Mouse (Mus musculus) liver, postnatal 0 days (tissue): ENCODE measurements around the gene Emilin1. TPM values are rescaled to one million over a fixed set of nuclear protein-coding genes. Genes with fewer than 3 reads are reported as not detected.
A peak's percentile ranks its signal among the peaks of the same experiment; 100 is the strongest.

Source experiments
- ATAC-seq: fragments of 200-750 bp; cut with Nextera tagmentation; 2 replicates; pipeline ENCODE4 v1.8.0; 2017; ENCODE audit warnings: mild to moderate bottlenecking, moderate library complexity
- DNase-seq: peaks from one replicate; pipeline ENCODE4 v3.0.0-alpha.2; 2016
- H3K27ac ChIP-seq: fragments of 300-500 bp; sonication (generic); 2 replicates; pipeline ENCODE4 v1.5.1; 2014; ENCODE audit warnings: antibody characterized with exemption, moderate library complexity, mild to moderate bottlenecking, low read depth
- H3K27me3 ChIP-seq: fragments of 300-500 bp; sonication (generic); 2 replicates; pipeline ENCODE4 v1.6.1; 2014; ENCODE audit warnings: low read length, control low read depth, mixed read lengths; ENCODE audit not compliant: insufficient read depth
- H3K36me3 ChIP-seq: fragments of 300-500 bp; sonication (generic); replicated peaks from 2 replicates; pipeline ENCODE4 v1.6.1; 2014; ENCODE audit warnings: mild to moderate bottlenecking, control low read depth, low read length, moderate library complexity, mixed read lengths; ENCODE audit not compliant: insufficient read depth
- H3K4me1 ChIP-seq: fragments of 300-500 bp; sonication (generic); 2 replicates; pipeline ENCODE4 v1.6.1; 2014; ENCODE audit warnings: antibody characterized with exemption, mild to moderate bottlenecking, control low read depth; ENCODE audit not compliant: insufficient read depth
- H3K4me2 ChIP-seq: fragments of 300-500 bp; sonication (generic); 2 replicates; pipeline ENCODE4 v1.6.1; 2014; ENCODE audit warnings: low read depth, mild to moderate bottlenecking, low read length, moderate library complexity, mixed read lengths
- H3K4me3 ChIP-seq: fragments of 300-500 bp; sonication (generic); 2 replicates; pipeline ENCODE4 v1.5.1; 2014; ENCODE audit warnings: low read depth, low read length
- H3K9ac ChIP-seq: fragments of 300-500 bp; sonication (generic); replicated peaks from 2 replicates; pipeline ENCODE4 v1.6.1; 2014; ENCODE audit warnings: mild to moderate bottlenecking, moderate library complexity
- H3K9me3 ChIP-seq: fragments of 300-500 bp; sonication (generic); 2 replicates; pipeline ENCODE4 v1.6.1; 2016; ENCODE audit warnings: mild to moderate bottlenecking, control low read depth, low read length, mixed read lengths
- CTCF ChIP-seq: sonication (generic); IDR thresholded peaks from 2 replicates; pipeline ENCODE4 v1.5.1; 2016; ENCODE audit warnings: antibody characterized with exemption, low read depth
- EP300 ChIP-seq: IDR thresholded peaks from 2 replicates; pipeline ENCODE4 v1.6.1; 2016; ENCODE audit warnings: antibody characterized with exemption, low read depth, mild to moderate bottlenecking
- WGBS: fragments of 180-500 bp; shearing (Covaris S2); extraction: QIAGEN DNeasy Blood & Tissue Kit; methylation state at CpG from one replicate; pipeline ENCODE4 v1.1.7; 2014; ENCODE audit not compliant: insufficient replicate concordance; 5-methylcytosine and 5-hydroxymethylcytosine counted together
- polyA plus RNA-seq: library from polyadenylated mRNA; unstranded; fragments of >200 nt; fragmentation: Nextera tagmentation; extraction: Ambion mirVana; gene quantifications from 2 replicates; pipeline ENCODE4 v1.2.1, GENCODE M21; 2015

Gene Emilin1
- polyA plus RNA-seq, 1 experiment from 2014 or later: 30.9 TPM

- 95% methylated on average over 2 of the region's 2 CpGs for WGBS
- Histone ChIP-seq H3K9ac (no peak overlapping the region), H3K4me1 (no peaks in the 10 kb centered on the region), H3K36me3 (no peaks in the 10 kb centered on the region), H3K4me3 (no peak overlapping the region), H3K27me3 (no peaks in the 10 kb centered on the region), H3K27ac (no peak overlapping the region), H3K9me3 (no peaks in the 10 kb centered on the region), H3K4me2 (no peak overlapping the region)
- DNase-seq: peak; percentile 50
- no peak for ATAC-seq
- TF ChIP-seq EP300 (no peak), CTCF (peak; percentile 62)
Observed at GRCm38 (mm10) chr5:30943004-30943403, 29.8 kb downstream of the Emilin1 start.

- Histone ChIP-seq H3K4me3 (no peak overlapping the region), H3K27me3 (no peaks in the 10 kb centered on the region), H3K4me1 (no peaks in the 10 kb centered on the region), H3K27ac (no peak overlapping the region), H3K4me2 (peak overlapping the region; percentile 71; the same call in 1 of the 2 replicates), H3K9ac (no peak overlapping the region), H3K36me3 (no peaks in the 10 kb centered on the region), H3K9me3 (no peaks in the 10 kb centered on the region)
- ATAC-seq: no peak
- WGBS: 85% methylated on average over 6 of the region's 6 CpGs
- TF ChIP-seq CTCF (no peak), EP300 (no peak)
- DNase-seq: no peak
Observed at GRCm38 (mm10) chr5:30944344-30944743, 31.1 kb downstream of the Emilin1 start.

- 9% methylated on average over 39 of the region's 44 CpGs for whole genome bisulfite sequencing
- Histone ChIP-seq H3K4me1 (peaks cover under 1% of the 10 kb centered on the region; the same call in 1 of the 2 replicates), H3K36me3 (no peaks in the 10 kb centered on the region), H3K9ac (peak within 1 kb of the TSS; percentile 56), H3K4me2 (peak within 1 kb of the TSS; percentile 71), H3K27me3 (no peaks in the 10 kb centered on the region), H3K9me3 (no peaks in the 10 kb centered on the region), H3K27ac (no peak within 1 kb of the TSS), H3K4me3 (peak within 1 kb of the TSS; percentile 41)
- DNase-seq: peak; percentile 79
- TF ChIP-seq CTCF (peak; percentile 68), EP300 (no peak)
- ATAC-seq: peak; percentile 64
Observed at GRCm38 (mm10) chr5:30944956-30945781, 32.0 kb downstream of the Emilin1 start, which contains the start of gene Cgref1. Gene Cgref1, minus strand, starts transcription at chr5:30945591.

GRCm38 (mm10) chr5:30948620-30949019, 35.4 kb downstream of the Emilin1 start:
- DNase-seq (no peak), ATAC-seq (no peak)
- 63% methylated on average over 5 of the region's 5 CpGs for WGBS
- H3K4me1 ChIP-seq: peaks cover 13% of the 10 kb centered on the region
- H3K4me2 ChIP-seq: no peak overlapping the region
- H3K4me3 ChIP-seq: no peak overlapping the region
- H3K9ac ChIP-seq: no peak overlapping the region
- H3K27ac ChIP-seq: no peak overlapping the region
- TF ChIP-seq EP300 (no peak), CTCF (no peak)
- H3K36me3 ChIP-seq: peaks cover 13% of the 10 kb centered on the region
- no peaks in the 10 kb centered on the region for H3K9me3 ChIP-seq
- no peaks in the 10 kb centered on the region for H3K27me3 ChIP-seq

- WGBS: under 1% methylated on average over 31 of the region's 31 CpGs
- Histone ChIP-seq H3K27me3 (no peaks in the 10 kb centered on the region), H3K4me2 (peak overlapping the region; percentile 88), H3K9ac (peak overlapping the region; percentile 69), H3K27ac (peak overlapping the region; percentile 86), H3K4me3 (peak overlapping the region; percentile 69), H3K36me3 (peaks cover 24% of the 10 kb centered on the region), H3K9me3 (no peaks in the 10 kb centered on the region), H3K4me1 (peaks cover 13% of the 10 kb centered on the region)
- no peak for TF ChIP-seq EP300
- peak; percentile 42 for TF ChIP-seq CTCF
- DNase-seq (peak; percentile 94), ATAC-seq (peak; percentile 88)
Observed at GRCm38 (mm10) chr5:30949654-30950326, 36.6 kb downstream of the Emilin1 start.

GRCm38 (mm10) chr5:30950451-30950850, 37.2 kb downstream of the Emilin1 start:
- TF ChIP-seq CTCF (no peak), EP300 (no peak)
- DNase-seq: no peak
- WGBS: 54% methylated on average over 4 of the region's 4 CpGs
- H3K4me3 ChIP-seq: peak overlapping the region; percentile 69
- peaks cover 31% of the 10 kb centered on the region for H3K36me3 ChIP-seq
- no peaks in the 10 kb centered on the region for H3K9me3 ChIP-seq
- H3K4me2 ChIP-seq: peak overlapping the region; percentile 88
- H3K9ac ChIP-seq: peak overlapping the region; percentile 69
- peak overlapping the region; percentile 86 for H3K27ac ChIP-seq
- peaks cover 13% of the 10 kb centered on the region for H3K4me1 ChIP-seq
- ATAC-seq: 0 out of 2 replicates have a peak, but pooled peaks have one; percentile 5
- H3K27me3 ChIP-seq: no peaks in the 10 kb centered on the region
